Mouse (Mus musculus) neural tube, embryonic 13.5 days (tissue): ENCODE measurements at regions not wholly inside any gene's neighbourhood (a gene's known extent, or its start where the extent isn't known, plus 50 kb on each side); places are given as distances from the start of the nearest gene placed in this dataset.

ENCODE experiments used
- ATAC-seq: fragments of 200-750 bp; cut with Nextera tagmentation; 2 replicates; pipeline ENCODE4 v1.8.0; 2017; ENCODE audit warnings: low read depth, mild to moderate bottlenecking, moderate TSS enrichment, moderate library complexity
- H3K27ac ChIP-seq: fragments of 300-500 bp; sonication (generic); replicated peaks from 2 replicates; pipeline ENCODE4 v1.5.1; 2015; ENCODE audit warnings: moderate library complexity, mild to moderate bottlenecking, inconsistent platforms
- H3K27me3 ChIP-seq: fragments of 300-500 bp; sonication (generic); 2 replicates; pipeline ENCODE4 v1.6.1; 2015; ENCODE audit warnings: mild to moderate bottlenecking, inconsistent platforms
- H3K36me3 ChIP-seq: fragments of 300-500 bp; sonication (generic); 2 replicates; pipeline ENCODE4 v1.6.1; 2015; ENCODE audit warnings: mild to moderate bottlenecking, inconsistent platforms
- H3K4me1 ChIP-seq: fragments of 300-500 bp; sonication (generic); replicated peaks from 2 replicates; pipeline ENCODE4 v1.6.1; 2015; ENCODE audit warnings: inconsistent platforms
- H3K4me2 ChIP-seq: fragments of 300-500 bp; sonication (generic); 2 replicates; pipeline ENCODE4 v1.6.1; 2015; ENCODE audit warnings: inconsistent platforms, mild to moderate bottlenecking, moderate library complexity
- H3K4me3 ChIP-seq: fragments of 300-500 bp; sonication (generic); 2 replicates; pipeline ENCODE4 v1.5.1; 2015; ENCODE audit warnings: mild to moderate bottlenecking, inconsistent platforms
- H3K9ac ChIP-seq: fragments of 300-500 bp; sonication (generic); 2 replicates; pipeline ENCODE4 v1.6.1; 2015; ENCODE audit warnings: moderate library complexity, mild to moderate bottlenecking, inconsistent platforms
- H3K9me3 ChIP-seq: fragments of 300-500 bp; sonication (generic); 2 replicates; pipeline ENCODE4 v1.6.1; 2016; ENCODE audit warnings: inconsistent platforms
- WGBS: fragments of 180-500 bp; shearing (Covaris S2); methylation state at CpG from one replicate; pipeline ENCODE4 v1.1.7; 2015; 5-methylcytosine and 5-hydroxymethylcytosine counted together

DNA sequence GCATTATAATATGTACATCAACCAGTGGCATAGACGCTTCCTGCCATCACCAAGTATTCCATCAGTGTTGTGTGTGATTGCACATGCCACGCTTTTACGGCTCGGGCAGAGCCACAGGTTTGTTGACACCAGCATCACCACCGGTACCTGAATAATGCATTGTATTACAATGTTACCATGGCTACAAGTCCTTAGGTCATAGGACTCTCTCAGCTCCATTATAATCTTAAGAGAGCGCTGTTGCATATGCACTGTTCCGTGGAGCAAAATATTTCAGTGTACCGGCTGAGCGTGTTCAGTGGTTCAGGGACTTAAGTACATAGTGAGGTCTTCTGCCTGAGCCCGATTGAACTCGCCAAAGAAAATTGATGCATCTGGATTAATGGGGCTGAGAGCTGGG lies 303.4 kb upstream of the Id4 start:
- no peak for ATAC-seq
- Histone ChIP-seq H3K27me3 (no peaks in the 10 kb centered on the region), H3K4me1 (peaks cover 21% of the 10 kb centered on the region), H3K4me3 (no peak overlapping the region), H3K36me3 (no peaks in the 10 kb centered on the region), H3K9ac (no peak overlapping the region), H3K27ac (no peak overlapping the region), H3K4me2 (no peak overlapping the region), H3K9me3 (no peaks in the 10 kb centered on the region)
- 69% methylated on average over 11 of the region's 11 CpGs for WGBS

DNA sequence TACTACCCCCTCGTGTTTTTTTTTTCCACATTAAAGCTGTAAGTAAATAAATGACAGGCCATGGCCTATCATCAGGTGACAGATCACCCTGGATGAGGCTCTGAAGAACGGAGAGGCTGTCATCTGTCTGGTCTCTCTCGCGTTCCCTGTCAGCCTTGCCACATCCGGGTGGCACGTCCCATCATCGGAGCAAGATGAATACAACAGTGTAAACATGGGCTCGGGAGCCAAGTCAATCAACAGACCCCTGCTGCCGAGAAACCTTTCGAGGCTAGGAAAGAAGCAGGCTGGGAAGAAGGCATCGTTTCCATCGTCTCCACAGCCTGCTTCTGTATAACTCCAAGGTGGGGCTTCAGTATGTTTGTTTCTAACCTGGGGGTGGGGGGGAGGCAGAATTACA lies 286.8 kb upstream of the Id4 start:
- Histone ChIP-seq H3K36me3 (no peaks in the 10 kb centered on the region), H3K4me1 (peaks cover 14% of the 10 kb centered on the region), H3K27ac (no peak overlapping the region), H3K9ac (no peak overlapping the region), H3K4me2 (no peak overlapping the region), H3K27me3 (no peaks in the 10 kb centered on the region), H3K4me3 (no peak overlapping the region), H3K9me3 (no peaks in the 10 kb centered on the region)
- no peak for ATAC-seq
- 41% methylated on average over 12 of the region's 12 CpGs for WGBS

DNA sequence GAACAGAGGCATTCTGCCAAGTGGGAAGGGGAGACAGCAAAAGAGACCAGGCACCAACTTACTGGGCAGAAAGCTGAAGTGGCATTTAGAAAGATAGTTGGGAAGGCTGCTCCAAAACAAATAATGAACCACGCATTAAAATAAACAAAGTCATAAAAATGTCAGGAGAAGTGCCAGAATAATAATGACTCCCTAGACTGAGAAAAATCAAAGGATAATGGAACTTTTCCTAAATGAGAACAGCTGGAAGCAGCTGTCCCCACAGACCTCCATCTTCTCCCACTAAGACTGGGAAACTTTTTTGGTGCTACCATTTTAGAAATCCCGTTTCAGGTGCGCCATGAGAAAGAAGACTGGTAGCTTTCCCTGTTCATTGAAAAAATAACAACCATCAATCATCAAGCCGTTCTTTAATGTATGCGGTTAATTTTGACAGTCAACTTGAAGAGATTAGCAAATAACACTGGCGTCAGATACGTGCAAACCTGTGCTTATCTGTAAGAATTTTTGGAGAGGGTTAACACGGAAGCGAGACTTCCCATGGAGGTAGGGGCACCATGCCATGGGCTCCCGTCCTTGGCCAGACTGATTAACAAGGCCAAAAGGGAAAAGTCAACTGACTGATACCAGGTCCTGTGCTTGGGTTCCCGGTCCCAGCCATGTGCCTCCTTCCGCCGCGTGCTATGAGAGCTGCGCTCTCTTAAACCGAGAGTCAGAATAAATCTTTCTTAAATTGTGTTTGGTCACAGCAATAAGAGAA lies 286.1 kb upstream of the Id4 start:
- Histone ChIP-seq H3K36me3 (no peaks in the 10 kb centered on the region), H3K4me2 (no peak overlapping the region), H3K27me3 (no peaks in the 10 kb centered on the region), H3K27ac (no peak overlapping the region), H3K4me3 (no peak overlapping the region), H3K4me1 (peaks cover 14% of the 10 kb centered on the region), H3K9ac (no peak overlapping the region), H3K9me3 (no peaks in the 10 kb centered on the region)
- WGBS: 80% methylated on average over 16 of the region's 16 CpGs
- no peak for ATAC-seq

DNA sequence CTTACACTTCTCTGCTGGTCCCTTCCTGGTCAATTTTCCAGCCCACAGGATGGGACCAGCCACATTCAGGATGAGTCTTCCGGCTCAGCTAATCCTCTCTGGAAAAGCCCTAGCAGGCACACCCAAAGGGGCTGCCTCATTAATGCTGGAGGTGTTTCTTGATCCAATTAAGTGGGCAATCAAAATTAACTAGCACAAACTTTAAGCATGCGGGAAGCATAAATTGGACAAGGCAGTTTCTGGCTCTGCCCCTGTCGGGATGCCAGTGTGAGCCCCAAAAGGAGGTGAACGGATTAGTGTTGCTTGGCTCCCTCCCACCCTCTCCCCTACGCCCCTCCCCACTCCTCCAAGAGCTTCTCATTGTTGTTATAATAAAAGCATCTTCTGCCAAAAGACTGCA lies 262.5 kb upstream of the Id4 start:
- no peak for ATAC-seq
- no peak overlapping the region for H3K9ac ChIP-seq
- H3K36me3 ChIP-seq: no peaks in the 10 kb centered on the region
- no peak overlapping the region for H3K4me2 ChIP-seq
- WGBS: 59% methylated on average over 5 of the region's 5 CpGs
- no peak overlapping the region for H3K27ac ChIP-seq
- H3K4me3 ChIP-seq: no peak overlapping the region
- no peaks in the 10 kb centered on the region for H3K27me3 ChIP-seq
- H3K4me1 ChIP-seq: no peaks in the 10 kb centered on the region
- H3K9me3 ChIP-seq: no peaks in the 10 kb centered on the region

DNA sequence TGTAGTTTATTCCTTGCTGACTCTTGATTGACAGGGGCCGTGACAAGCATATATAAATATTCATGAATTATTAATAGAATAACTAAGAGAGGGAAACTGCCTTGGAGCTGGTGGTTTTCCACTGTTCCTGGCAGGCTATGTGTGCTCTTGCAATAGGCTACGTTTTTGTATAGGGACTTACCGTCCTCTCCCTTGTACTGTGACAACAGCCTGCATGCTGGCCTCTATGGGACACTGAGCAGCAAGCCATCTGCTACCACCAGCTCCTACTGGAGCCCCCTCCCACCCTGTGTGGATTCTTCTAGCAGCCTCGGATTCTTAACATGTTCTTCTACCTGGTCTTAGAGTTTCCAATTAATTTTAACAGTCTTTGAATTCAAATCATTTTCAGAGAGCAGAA lies 261.6 kb upstream of the Id4 start:
- Histone ChIP-seq H3K9ac (no peak overlapping the region), H3K4me2 (no peak overlapping the region), H3K27ac (no peak overlapping the region), H3K27me3 (no peaks in the 10 kb centered on the region), H3K36me3 (no peaks in the 10 kb centered on the region), H3K4me1 (no peaks in the 10 kb centered on the region), H3K9me3 (no peaks in the 10 kb centered on the region), H3K4me3 (no peak overlapping the region)
- WGBS: 75% methylated on average over 4 of the region's 4 CpGs
- ATAC-seq: no peak

DNA sequence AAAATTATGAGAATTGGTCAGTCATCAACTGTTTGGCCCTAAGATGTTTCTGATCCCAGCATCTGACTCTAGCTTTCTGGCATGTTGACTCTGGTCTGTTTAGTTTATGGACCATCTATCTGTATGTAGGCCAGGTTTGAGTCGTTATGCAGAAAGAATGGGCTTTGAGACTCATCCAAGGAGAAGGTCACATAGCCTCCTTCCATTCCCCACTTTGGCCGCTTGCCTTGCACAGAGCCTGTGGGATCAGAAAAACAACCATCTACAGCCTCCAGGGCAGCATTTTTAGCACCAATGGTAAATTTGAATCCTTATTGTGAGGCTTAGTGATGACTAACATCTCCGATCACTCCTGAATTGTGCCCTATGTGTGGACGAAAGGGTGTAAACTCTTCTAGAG lies 257.9 kb upstream of the Id4 start:
- Histone ChIP-seq H3K4me2 (no peak overlapping the region), H3K4me1 (no peaks in the 10 kb centered on the region), H3K9me3 (no peaks in the 10 kb centered on the region), H3K36me3 (no peaks in the 10 kb centered on the region), H3K9ac (no peak overlapping the region), H3K27me3 (no peaks in the 10 kb centered on the region), H3K4me3 (no peak overlapping the region), H3K27ac (no peak overlapping the region)
- no peak for ATAC-seq
- 94% methylated on average over 4 of the region's 4 CpGs for WGBS

DNA sequence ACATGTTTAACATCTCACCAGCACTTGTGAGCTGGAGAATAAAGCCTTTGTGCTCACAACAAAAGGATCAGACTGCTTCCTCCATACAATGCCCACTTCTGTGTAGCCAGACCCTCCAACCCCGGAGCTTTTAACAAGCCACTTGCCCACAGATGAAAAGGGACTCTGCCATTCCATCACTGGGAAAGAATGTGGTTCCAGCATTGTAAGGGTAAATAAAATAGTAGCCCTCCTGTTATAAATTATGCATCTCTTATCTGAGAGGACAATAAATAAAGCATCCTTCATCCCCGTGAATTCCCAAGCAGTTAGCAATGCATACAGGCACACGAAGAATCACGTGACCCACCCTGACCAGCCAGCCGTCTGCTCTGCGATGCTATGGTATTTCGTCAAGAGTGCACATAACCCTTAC lies 247.7 kb upstream of the Id4 start:
- no peak overlapping the region for H3K4me3 ChIP-seq
- H3K9ac ChIP-seq: no peak overlapping the region
- peak overlapping the region; percentile 34; the same call in 1 of the 2 replicates for H3K27ac ChIP-seq
- H3K4me1 ChIP-seq: peaks cover 13% of the 10 kb centered on the region; the same call in 1 of the 2 replicates
- 0 out of 2 replicates have a peak, but pooled peaks have one; percentile 43 for ATAC-seq
- H3K36me3 ChIP-seq: no peaks in the 10 kb centered on the region
- no peaks in the 10 kb centered on the region for H3K27me3 ChIP-seq
- H3K4me2 ChIP-seq: peak overlapping the region; percentile 25
- no peaks in the 10 kb centered on the region for H3K9me3 ChIP-seq
- WGBS: 15% methylated on average over 7 of the region's 7 CpGs

DNA sequence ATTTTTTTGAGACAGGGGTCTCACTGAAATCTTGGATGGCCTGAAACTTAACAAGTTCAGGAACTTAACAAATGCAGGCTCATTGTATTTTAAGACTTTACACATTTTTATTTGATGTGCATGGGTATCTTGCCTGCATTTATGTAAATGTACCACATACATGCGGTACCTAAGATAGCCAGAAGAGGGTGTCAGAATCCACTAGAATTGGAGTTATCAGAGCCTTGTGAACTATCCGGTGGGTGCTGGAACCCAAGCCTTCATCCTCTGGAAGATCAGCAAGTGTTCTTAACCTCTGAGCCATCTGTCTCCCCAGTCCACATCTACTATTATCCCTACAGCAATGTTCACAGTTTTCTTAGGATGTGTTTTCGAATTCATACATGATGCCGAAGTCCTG lies 245.7 kb upstream of the Id4 start:
- 83% methylated on average over 4 of the region's 4 CpGs for WGBS
- Histone ChIP-seq H3K9ac (no peak overlapping the region), H3K27ac (no peak overlapping the region), H3K9me3 (no peaks in the 10 kb centered on the region), H3K4me3 (no peak overlapping the region), H3K27me3 (no peaks in the 10 kb centered on the region), H3K4me2 (no peak overlapping the region), H3K36me3 (no peaks in the 10 kb centered on the region), H3K4me1 (peaks cover 13% of the 10 kb centered on the region; the same call in 1 of the 2 replicates)
- no peak for ATAC-seq

DNA sequence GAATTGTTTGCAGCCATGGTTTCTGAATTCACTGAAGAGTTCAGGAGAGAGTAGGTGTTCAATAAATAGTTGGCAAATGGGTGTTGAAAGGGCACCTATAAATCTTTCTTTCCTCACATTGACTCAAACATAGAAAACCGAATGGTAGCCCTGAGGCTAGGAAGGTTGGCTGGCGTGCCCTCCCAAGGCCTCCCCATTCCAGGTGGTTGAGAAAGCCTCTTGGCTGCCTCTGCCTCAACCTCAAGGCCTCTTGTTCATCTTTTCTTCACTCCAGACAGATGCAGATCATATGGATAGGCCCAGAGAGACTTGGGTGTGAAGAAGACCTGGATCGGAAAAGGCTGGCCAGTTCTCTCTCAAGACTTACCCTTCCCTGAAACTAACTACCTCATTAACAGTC lies 245.0 kb upstream of the Id4 start:
- ATAC-seq: no peak
- 76% methylated on average over 3 of the region's 3 CpGs for WGBS

DNA sequence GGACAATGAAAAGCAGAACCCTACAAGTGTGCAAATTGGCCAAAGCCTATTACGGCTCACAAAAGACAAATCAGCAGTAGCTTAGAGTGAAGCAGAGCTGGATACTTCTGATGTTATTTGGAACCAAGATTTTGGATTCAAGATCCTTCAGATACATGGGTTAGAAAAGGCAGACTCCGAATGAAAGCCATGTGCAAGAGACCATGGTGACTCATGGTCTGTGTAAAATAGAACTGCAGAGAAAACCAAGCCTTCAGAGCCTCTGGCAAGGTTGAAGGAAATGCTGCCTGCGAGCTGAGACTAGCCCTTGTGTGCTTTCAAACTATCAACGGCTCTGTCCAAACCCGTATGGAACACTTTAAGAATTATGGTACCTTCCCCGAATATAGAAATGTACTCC lies 244.4 kb upstream of the Id4 start:
- 92% methylated on average over 6 of the region's 6 CpGs for WGBS

More for the DNA sequence above, 245.0 kb upstream of the Id4 start:
- peaks cover 13% of the 10 kb centered on the region; the same call in 1 of the 2 replicates for H3K4me1 ChIP-seq
- H3K9ac ChIP-seq: no peak overlapping the region
- no peak overlapping the region for H3K27ac ChIP-seq
- H3K4me3 ChIP-seq: no peak overlapping the region
- H3K9me3 ChIP-seq: no peaks in the 10 kb centered on the region
- no peaks in the 10 kb centered on the region for H3K27me3 ChIP-seq
- no peak overlapping the region for H3K4me2 ChIP-seq
- no peaks in the 10 kb centered on the region for H3K36me3 ChIP-seq

DNA sequence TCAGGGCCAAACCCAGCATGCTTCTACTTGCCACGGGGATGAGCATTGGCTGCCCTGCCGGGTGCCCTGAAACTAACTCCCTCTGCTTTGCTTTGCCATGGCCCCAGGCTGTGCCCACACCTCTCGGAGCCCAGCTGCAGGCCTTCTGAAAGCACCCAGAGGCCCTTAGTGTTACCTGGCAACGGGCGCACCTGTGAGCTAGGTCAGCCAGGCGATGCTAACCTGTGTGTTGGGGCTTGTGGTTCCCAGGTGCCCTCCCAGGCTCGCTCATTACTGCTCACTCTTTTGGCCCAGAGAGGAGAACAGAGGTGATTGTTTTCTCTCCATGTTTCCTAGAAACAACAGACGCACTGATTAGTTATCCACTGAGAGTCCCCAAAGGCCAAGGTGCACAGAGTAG lies 243.4 kb upstream of the Id4 start:
- 78% methylated on average over 8 of the region's 8 CpGs for WGBS
- no peak overlapping the region; the same call in 1 of the 2 replicates for H3K27ac ChIP-seq

More for the DNA sequence above, 244.4 kb upstream of the Id4 start:
- H3K36me3 ChIP-seq: no peaks in the 10 kb centered on the region
- no peak overlapping the region for H3K9ac ChIP-seq
- H3K9me3 ChIP-seq: no peaks in the 10 kb centered on the region
- no peak overlapping the region for H3K4me2 ChIP-seq
- ATAC-seq: no peak
- no peak overlapping the region for H3K27ac ChIP-seq
- no peaks in the 10 kb centered on the region for H3K27me3 ChIP-seq
- H3K4me3 ChIP-seq: no peak overlapping the region
- peaks cover 13% of the 10 kb centered on the region; the same call in 1 of the 2 replicates for H3K4me1 ChIP-seq

DNA sequence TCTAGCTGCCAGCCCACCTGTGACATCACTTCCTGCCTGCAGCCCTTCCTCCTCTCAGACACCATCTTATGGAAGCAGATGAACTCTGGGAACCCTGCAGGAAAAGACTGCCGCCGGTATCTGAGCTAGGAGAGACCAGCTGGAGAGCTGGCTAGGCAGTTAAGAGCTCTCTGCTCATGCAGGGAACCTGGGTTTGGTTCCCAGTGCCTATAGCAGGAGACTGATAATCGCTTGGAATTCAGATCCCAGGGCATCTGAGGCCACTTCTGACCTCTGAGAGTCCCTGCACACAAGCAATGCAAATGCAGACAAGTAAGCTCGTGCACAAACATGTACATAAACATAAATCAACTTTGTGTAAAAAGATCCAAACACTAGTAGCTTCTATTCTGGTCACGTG lies 242.4 kb upstream of the Id4 start:
- Histone ChIP-seq H3K4me2 (no peak overlapping the region), H3K4me3 (no peak overlapping the region), H3K4me1 (peaks cover 11% of the 10 kb centered on the region; the same call in 1 of the 2 replicates), H3K9ac (no peak overlapping the region), H3K36me3 (no peaks in the 10 kb centered on the region), H3K27me3 (no peaks in the 10 kb centered on the region), H3K9me3 (no peaks in the 10 kb centered on the region), H3K27ac (no peak overlapping the region)
- WGBS: 64% methylated on average over 5 of the region's 5 CpGs
- no peak for ATAC-seq

More for the DNA sequence above, 243.4 kb upstream of the Id4 start:
- ATAC-seq: no peak
- H3K9me3 ChIP-seq: no peaks in the 10 kb centered on the region
- no peaks in the 10 kb centered on the region for H3K36me3 ChIP-seq
- peaks cover 13% of the 10 kb centered on the region; the same call in 1 of the 2 replicates for H3K4me1 ChIP-seq
- no peak overlapping the region for H3K9ac ChIP-seq
- H3K27me3 ChIP-seq: no peaks in the 10 kb centered on the region
- H3K4me3 ChIP-seq: no peak overlapping the region
- no peak overlapping the region for H3K4me2 ChIP-seq
